Mouse (Mus musculus) kidney, embryonic 15.5 days (tissue): Measurements from ENCODE around the gene Olfr1283. TPM values are rescaled to one million over a fixed set of nuclear protein-coding genes. Genes with fewer than 3 reads are reported as not detected.
"Not testable (repeated sequence)": the region's sequence is repeated elsewhere in the genome, so short reads cannot be mapped to it uniquely, and the experiment has no call there.

Source experiments
- ATAC-seq: fragments of 200-750 bp; cut with Nextera tagmentation; replicated peaks from 2 replicates; pipeline ENCODE4 v1.8.0; 2017; ENCODE audit warnings: moderate TSS enrichment; ENCODE audit not compliant: low FRiP score
- H3K27ac ChIP-seq: fragments of 300-500 bp; sonication (generic); 2 replicates; pipeline ENCODE4 v1.5.1; 2015; ENCODE audit warnings: mild to moderate bottlenecking, inconsistent platforms
- H3K27me3 ChIP-seq: fragments of 300-500 bp; sonication (generic); 2 replicates; pipeline ENCODE4 v1.6.1; 2015; ENCODE audit warnings: inconsistent platforms
- H3K36me3 ChIP-seq: fragments of 300-500 bp; sonication (generic); 2 replicates; pipeline ENCODE4 v1.6.1; 2015; ENCODE audit warnings: inconsistent platforms
- H3K4me1 ChIP-seq: fragments of 300-500 bp; sonication (generic); 2 replicates; pipeline ENCODE4 v1.6.1; 2015; ENCODE audit warnings: inconsistent platforms
- H3K4me2 ChIP-seq: fragments of 300-500 bp; sonication (generic); 2 replicates; pipeline ENCODE4 v1.6.1; 2015; ENCODE audit warnings: moderate library complexity, mild to moderate bottlenecking, inconsistent platforms
- H3K4me3 ChIP-seq: fragments of 300-500 bp; sonication (generic); replicated peaks from 2 replicates; pipeline ENCODE4 v1.5.1; 2015; ENCODE audit warnings: mild to moderate bottlenecking, inconsistent platforms
- H3K9ac ChIP-seq: fragments of 300-500 bp; sonication (generic); 2 replicates; pipeline ENCODE4 v1.6.1; 2015; ENCODE audit warnings: mild to moderate bottlenecking, inconsistent platforms
- H3K9me3 ChIP-seq: fragments of 300-500 bp; sonication (generic); replicated peaks from 2 replicates; pipeline ENCODE4 v1.6.1; 2016; ENCODE audit warnings: inconsistent platforms
- WGBS: fragments of 180-500 bp; shearing (Covaris S2); methylation state at CpG from one replicate; pipeline ENCODE4 v1.1.7; 2015; ENCODE audit warnings: mixed read lengths; 5-methylcytosine and 5-hydroxymethylcytosine counted together
- polyA plus RNA-seq: library from polyadenylated mRNA; unstranded; fragments of >200 nt; fragmentation: Nextera tagmentation; extraction: Ambion mirVana; gene quantifications from 2 replicates; pipeline ENCODE4 v1.2.1, GENCODE M21; 2015

Olfr1283 gene
- not detected in 2 replicates for polyA plus RNA-seq

- ATAC-seq, result no peak
- Histone ChIP-seq H3K27me3 (no peaks in the 10 kb centered on the region), H3K4me2 (no peak within 1 kb of the TSS), H3K27ac (no peak within 1 kb of the TSS), H3K36me3 (no peaks in the 10 kb centered on the region), H3K4me3 (no peak within 1 kb of the TSS), H3K4me1 (no peaks in the 10 kb centered on the region), H3K9ac (no peak within 1 kb of the TSS), H3K9me3 (no peaks in the 10 kb centered on the region)
- WGBS, result 70% methylated on average over 2 of the region's 2 CpGs
Measured at GRCm38 (mm10) chr2:111366490-111366889, at the start of gene Olfr1283. Gene Olfr1283, plus strand, starts transcription at chr2:111366790.

- H3K4me3 ChIP-seq, result no peak within 1 kb of the TSS
- no peaks in the 10 kb centered on the region for H3K27me3 ChIP-seq
- no peak within 1 kb of the TSS for H3K27ac ChIP-seq
- no peaks in the 10 kb centered on the region for H3K36me3 ChIP-seq
- H3K9ac ChIP-seq, result no peak within 1 kb of the TSS
- no peaks in the 10 kb centered on the region for H3K4me1 ChIP-seq
- no peaks in the 10 kb centered on the region for H3K9me3 ChIP-seq
- 78% methylated on average over 2 of the region's 2 CpGs for WGBS
- H3K4me2 ChIP-seq, result no peak within 1 kb of the TSS
- no peak for ATAC-seq
Measured at GRCm38 (mm10) chr2:111326220-111326619, 40.4 kb upstream of the Olfr1283 start, which contains the start of gene Olfr1281. Gene Olfr1281, plus strand, starts transcription at chr2:111326520.

- 87% methylated on average over 5 of the region's 5 CpGs for WGBS
- not testable (repeated sequence) for H3K4me3 ChIP-seq, H3K36me3 ChIP-seq, H3K9ac ChIP-seq, H3K27ac ChIP-seq, H3K4me2 ChIP-seq, H3K9me3 ChIP-seq, ATAC-seq, H3K4me1 ChIP-seq, H3K27me3 ChIP-seq
Measured at GRCm38 (mm10) chr2:111333721-111334120, 32.9 kb upstream of the Olfr1283 start.

- no peak within 1 kb of the TSS for H3K4me2 ChIP-seq
- 76% methylated on average over 2 of the region's 2 CpGs for WGBS
- no peak within 1 kb of the TSS for H3K27ac ChIP-seq
- no peak for ATAC-seq
- H3K4me1 ChIP-seq, result no peaks in the 10 kb centered on the region
- no peaks in the 10 kb centered on the region for H3K36me3 ChIP-seq
- H3K9ac ChIP-seq, result no peak within 1 kb of the TSS
- no peak within 1 kb of the TSS for H3K4me3 ChIP-seq
- no peaks in the 10 kb centered on the region for H3K27me3 ChIP-seq
- H3K9me3 ChIP-seq, result no peaks in the 10 kb centered on the region
Measured at GRCm38 (mm10) chr2:111335976-111336375, 30.6 kb upstream of the Olfr1283 start, which contains the start of gene Olfr1282. Gene Olfr1282, minus strand, starts transcription at chr2:111336076.

GRCm38 (mm10) chr2:111375222-111375621, 8.6 kb downstream of the Olfr1283 start, which contains the start of gene Olfr1284:
Gene Olfr1284, plus strand, starts transcription at chr2:111375522.
- Histone ChIP-seq H3K4me1 (no peaks in the 10 kb centered on the region), H3K27ac (no peak within 1 kb of the TSS), H3K36me3 (no peaks in the 10 kb centered on the region), H3K27me3 (no peaks in the 10 kb centered on the region), H3K9me3 (no peaks in the 10 kb centered on the region), H3K4me3 (no peak within 1 kb of the TSS), H3K4me2 (no peak within 1 kb of the TSS), H3K9ac (no peak within 1 kb of the TSS)
- ATAC-seq, result no peak
- WGBS, result 88% methylated on average over 1 of the region's 1 CpGs

Other genes with a start within 250 kb of the Olfr1283 start
- not detected in 2 replicates for gene Gm15130, start 213.9 kb upstream of the Olfr1283 start, polyA plus RNA-seq
- gene 4930430A15Rik, start 137.2 kb upstream of the Olfr1283 start, polyA plus RNA-seq, result not detected in 2 replicates
- not detected in 2 replicates for gene Olfr1275, start 131.5 kb upstream of the Olfr1283 start, polyA plus RNA-seq
- gene Olfr1276, start 112.3 kb upstream of the Olfr1283 start, polyA plus RNA-seq, result not detected in 2 replicates
- gene Olfr1277, start 92.7 kb upstream of the Olfr1283 start, polyA plus RNA-seq, result not detected in 2 replicates
- gene Olfr1278, start 76.7 kb upstream of the Olfr1283 start, polyA plus RNA-seq, result not detected in 2 replicates
- gene Olfr1279, start 66.2 kb upstream of the Olfr1283 start, polyA plus RNA-seq, result not detected in 2 replicates
- not detected in 2 replicates for gene Olfr1280, start 52.8 kb upstream of the Olfr1283 start, polyA plus RNA-seq
- not detected in 2 replicates for gene Olfr1281, start 40.3 kb upstream of the Olfr1283 start, polyA plus RNA-seq
- gene Olfr1282, start 30.7 kb upstream of the Olfr1283 start, polyA plus RNA-seq, result not detected in 2 replicates
- gene Olfr1284, start 8.7 kb downstream of the Olfr1283 start, polyA plus RNA-seq, result not detected in 2 replicates
- not detected in 2 replicates for gene Olfr1286, start 56.3 kb downstream of the Olfr1283 start, polyA plus RNA-seq
- gene Olfr1287, start 82.4 kb downstream of the Olfr1283 start, polyA plus RNA-seq, result not detected in 2 replicates
- not detected in 2 replicates for gene Olfr1288, start 107.3 kb downstream of the Olfr1283 start, polyA plus RNA-seq
- not detected in 2 replicates for gene Olfr1289, start 114.0 kb downstream of the Olfr1283 start, polyA plus RNA-seq
- gene Olfr1290, start 127.0 kb downstream of the Olfr1283 start, polyA plus RNA-seq, result not detected in 2 replicates
- not detected in 2 replicates for gene Olfr1291-ps1, start 130.4 kb downstream of the Olfr1283 start, polyA plus RNA-seq
- gene Olfr1293-ps, start 158.4 kb downstream of the Olfr1283 start, polyA plus RNA-seq, result not detected in 2 replicates
- not detected in 2 replicates for gene Olfr1294, start 173.5 kb downstream of the Olfr1283 start, polyA plus RNA-seq
- gene Olfr1295, start 202.9 kb downstream of the Olfr1283 start, polyA plus RNA-seq, result not detected in 2 replicates